Mouse (Mus musculus): ENCODE measurements around the gene Bola2. TPM values are rescaled to one million over a fixed set of nuclear protein-coding genes. Genes with fewer than 3 reads are reported as not detected.

Bola2 gene
- polyA plus RNA-seq, 1 experiment from 2014 or later, result 130 TPM

- WGBS, result 86% methylated on average over 3 of the region's 3 CpGs
- Histone ChIP-seq H3K9me3 (ENCODE audit: control insufficient read depth, low read length) (no peaks in the 10 kb centered on the region), H3K36me3 (ENCODE audit: control insufficient read depth, insufficient read depth, low read length) (peaks cover 21% of the 10 kb centered on the region), H3K27me3 (replicated peaks; ENCODE audit: control insufficient read depth, insufficient read depth, low read length) (no peaks in the 10 kb centered on the region), H3K4me1 (ENCODE audit: control insufficient read depth, insufficient read depth, low read length) (no peaks in the 10 kb centered on the region), H3K9ac (ENCODE audit: low read depth, low read length) (no peak overlapping the region), H3K4me3 (ENCODE audit: low read depth, low read length) (no peak overlapping the region), H3K27ac (replicated peaks; ENCODE audit: low read depth, low read length) (no peak overlapping the region), H3K4me2 (ENCODE audit: low read depth, low read length) (no peak overlapping the region)
- DNase-seq (ENCODE audit: low spot score) (no peak), ATAC-seq (ENCODE audit: low read depth) (no peak)
These were observed 35.4 kb upstream of the Bola2 start for GRCm38 (mm10) chr7:126659771-126660170.

- H3K4me1 ChIP-seq (ENCODE audit: control insufficient read depth, insufficient read depth, low read length), result no peaks in the 10 kb centered on the region
- H3K4me3 ChIP-seq (ENCODE audit: low read depth, low read length), result no peak overlapping the region
- H3K27ac ChIP-seq (replicated peaks; ENCODE audit: low read depth, low read length), result 0 out of 2 replicates have a peak overlapping the region, but pooled peaks have one; percentile 52
- H3K27me3 ChIP-seq (replicated peaks; ENCODE audit: control insufficient read depth, insufficient read depth, low read length), result no peaks in the 10 kb centered on the region
- DNase-seq (ENCODE audit: low spot score) (peak; percentile 19), ATAC-seq (ENCODE audit: low read depth) (0 out of 2 replicates have a peak, but pooled peaks have one; percentile 37)
- H3K4me2 ChIP-seq (ENCODE audit: low read depth, low read length), result no peak overlapping the region
- H3K9me3 ChIP-seq (ENCODE audit: control insufficient read depth, low read length), result no peaks in the 10 kb centered on the region
- 62% methylated on average over 8 of the region's 8 CpGs for WGBS
- peaks cover 36% of the 10 kb centered on the region for H3K36me3 ChIP-seq (ENCODE audit: control insufficient read depth, insufficient read depth, low read length)
- no peak overlapping the region for H3K9ac ChIP-seq (ENCODE audit: low read depth, low read length)
These were observed 31.6 kb upstream of the Bola2 start for GRCm38 (mm10) chr7:126663646-126664045.

- H3K4me3 ChIP-seq (ENCODE audit: low read depth, low read length), result no peak overlapping the region
- H3K27ac ChIP-seq (replicated peaks; ENCODE audit: low read depth, low read length), result no peak overlapping the region
- ATAC-seq (ENCODE audit: low read depth) (no peak), DNase-seq (ENCODE audit: low spot score) (no peak)
- 98% methylated on average over 3 of the region's 3 CpGs for WGBS
- H3K9me3 ChIP-seq (ENCODE audit: control insufficient read depth, low read length), result no peaks in the 10 kb centered on the region
- H3K4me2 ChIP-seq (ENCODE audit: low read depth, low read length), result no peak overlapping the region
- H3K9ac ChIP-seq (ENCODE audit: low read depth, low read length), result no peak overlapping the region
- H3K36me3 ChIP-seq (ENCODE audit: control insufficient read depth, insufficient read depth, low read length), result peaks cover 40% of the 10 kb centered on the region
- H3K4me1 ChIP-seq (ENCODE audit: control insufficient read depth, insufficient read depth, low read length), result no peaks in the 10 kb centered on the region
- H3K27me3 ChIP-seq (replicated peaks; ENCODE audit: control insufficient read depth, insufficient read depth, low read length), result no peaks in the 10 kb centered on the region
These were observed 29.9 kb upstream of the Bola2 start for GRCm38 (mm10) chr7:126665269-126665668.

GRCm38 (mm10) chr7:126667495-126668090 lies 27.6 kb upstream of the Bola2 start:
- no peak for DNase-seq (ENCODE audit: low spot score)
- Histone ChIP-seq H3K4me1 (ENCODE audit: control insufficient read depth, insufficient read depth, low read length) (no peaks in the 10 kb centered on the region), H3K9me3 (ENCODE audit: control insufficient read depth, low read length) (no peaks in the 10 kb centered on the region), H3K27ac (replicated peaks; ENCODE audit: low read depth, low read length) (peak overlapping the region; percentile 44; the same call in 1 of the 2 replicates), H3K4me3 (ENCODE audit: low read depth, low read length) (no peak overlapping the region), H3K27me3 (replicated peaks; ENCODE audit: control insufficient read depth, insufficient read depth, low read length) (no peaks in the 10 kb centered on the region), H3K36me3 (ENCODE audit: control insufficient read depth, insufficient read depth, low read length) (peaks cover 39% of the 10 kb centered on the region), H3K4me2 (ENCODE audit: low read depth, low read length) (no peak overlapping the region), H3K9ac (ENCODE audit: low read depth, low read length) (no peak overlapping the region)
- 85% methylated on average over 9 of the region's 9 CpGs for WGBS
- no peak for ATAC-seq (ENCODE audit: low read depth)

GRCm38 (mm10) chr7:126668452-126668851 lies 26.7 kb upstream of the Bola2 start:
- Histone ChIP-seq H3K9me3 (ENCODE audit: control insufficient read depth, low read length) (no peaks in the 10 kb centered on the region), H3K27me3 (replicated peaks; ENCODE audit: control insufficient read depth, insufficient read depth, low read length) (no peaks in the 10 kb centered on the region), H3K9ac (ENCODE audit: low read depth, low read length) (no peak overlapping the region), H3K4me1 (ENCODE audit: control insufficient read depth, insufficient read depth, low read length) (no peaks in the 10 kb centered on the region), H3K27ac (replicated peaks; ENCODE audit: low read depth, low read length) (0 out of 2 replicates have a peak overlapping the region, but pooled peaks have one; percentile 44), H3K36me3 (ENCODE audit: control insufficient read depth, insufficient read depth, low read length) (peaks cover 40% of the 10 kb centered on the region; the same call in 1 of the 2 replicates), H3K4me3 (ENCODE audit: low read depth, low read length) (no peak overlapping the region), H3K4me2 (ENCODE audit: low read depth, low read length) (no peak overlapping the region)
- WGBS, result 82% methylated on average over 5 of the region's 5 CpGs
- DNase-seq (ENCODE audit: low spot score), result peak; percentile 32
- no peak for ATAC-seq (ENCODE audit: low read depth)

- no peak overlapping the region for H3K9ac ChIP-seq (ENCODE audit: low read depth, low read length)
- 100% methylated on average over 3 of the region's 3 CpGs for WGBS
These were observed 25.0 kb upstream of the Bola2 start for GRCm38 (mm10) chr7:126670152-126670551.

GRCm38 (mm10) chr7:126672111-126672510 lies 23.1 kb upstream of the Bola2 start:
- Histone ChIP-seq H3K36me3 (ENCODE audit: control insufficient read depth, insufficient read depth, low read length) (peaks cover 29% of the 10 kb centered on the region; the same call in 1 of the 2 replicates), H3K4me1 (ENCODE audit: control insufficient read depth, insufficient read depth, low read length) (no peaks in the 10 kb centered on the region)

More at GRCm38 (mm10) chr7:126670152-126670551, 25.0 kb upstream of the Bola2 start:
- DNase-seq (ENCODE audit: low spot score), result no peak
- H3K4me1 ChIP-seq (ENCODE audit: control insufficient read depth, insufficient read depth, low read length), result no peaks in the 10 kb centered on the region
- no peak for ATAC-seq (ENCODE audit: low read depth)
- H3K4me2 ChIP-seq (ENCODE audit: low read depth, low read length), result no peak overlapping the region
- no peak overlapping the region for H3K27ac ChIP-seq (replicated peaks; ENCODE audit: low read depth, low read length)
- no peaks in the 10 kb centered on the region for H3K9me3 ChIP-seq (ENCODE audit: control insufficient read depth, low read length)
- peaks cover 34% of the 10 kb centered on the region; the same call in 1 of the 2 replicates for H3K36me3 ChIP-seq (ENCODE audit: control insufficient read depth, insufficient read depth, low read length)
- H3K4me3 ChIP-seq (ENCODE audit: low read depth, low read length), result no peak overlapping the region
- no peaks in the 10 kb centered on the region for H3K27me3 ChIP-seq (replicated peaks; ENCODE audit: control insufficient read depth, insufficient read depth, low read length)

GRCm38 (mm10) chr7:126675104-126675503 lies 20.1 kb upstream of the Bola2 start:
- no peaks in the 10 kb centered on the region for H3K4me1 ChIP-seq (ENCODE audit: control insufficient read depth, insufficient read depth, low read length)
- DNase-seq (ENCODE audit: low spot score) (no peak), ATAC-seq (ENCODE audit: low read depth) (no peak)
- no peak overlapping the region for H3K4me3 ChIP-seq (ENCODE audit: low read depth, low read length)
- H3K9me3 ChIP-seq (ENCODE audit: control insufficient read depth, low read length), result no peaks in the 10 kb centered on the region
- no peak overlapping the region for H3K4me2 ChIP-seq (ENCODE audit: low read depth, low read length)
- H3K9ac ChIP-seq (ENCODE audit: low read depth, low read length), result no peak overlapping the region
- WGBS, result 94% methylated on average over 8 of the region's 8 CpGs
- H3K36me3 ChIP-seq (ENCODE audit: control insufficient read depth, insufficient read depth, low read length), result peaks cover 26% of the 10 kb centered on the region; the same call in 1 of the 2 replicates
- H3K27me3 ChIP-seq (replicated peaks; ENCODE audit: control insufficient read depth, insufficient read depth, low read length), result no peaks in the 10 kb centered on the region
- H3K27ac ChIP-seq (replicated peaks; ENCODE audit: low read depth, low read length), result no peak overlapping the region

More at GRCm38 (mm10) chr7:126672111-126672510, 23.1 kb upstream of the Bola2 start:
- no peak overlapping the region for H3K27ac ChIP-seq (replicated peaks; ENCODE audit: low read depth, low read length)
- no peaks in the 10 kb centered on the region for H3K27me3 ChIP-seq (replicated peaks; ENCODE audit: control insufficient read depth, insufficient read depth, low read length)
- WGBS, result 92% methylated on average over 9 of the region's 9 CpGs
- H3K9me3 ChIP-seq (ENCODE audit: control insufficient read depth, low read length), result no peaks in the 10 kb centered on the region
- H3K4me2 ChIP-seq (ENCODE audit: low read depth, low read length), result no peak overlapping the region
- no peak overlapping the region for H3K9ac ChIP-seq (ENCODE audit: low read depth, low read length)
- DNase-seq (ENCODE audit: low spot score) (no peak), ATAC-seq (ENCODE audit: low read depth) (no peak)
- H3K4me3 ChIP-seq (ENCODE audit: low read depth, low read length), result no peak overlapping the region

- no peak for ATAC-seq (ENCODE audit: low read depth)
These were observed 19.0 kb upstream of the Bola2 start, which contains the start of gene Sult1a1 for GRCm38 (mm10) chr7:126676207-126676606. Sult1a1 (minus strand) TSS chr7:126676432.

More at GRCm38 (mm10) chr7:126676207-126676606, 19.0 kb upstream of the Bola2 start, which contains the start of gene Sult1a1:
- no peaks in the 10 kb centered on the region for H3K4me1 ChIP-seq (ENCODE audit: control insufficient read depth, insufficient read depth, low read length)
- no peak within 1 kb of the TSS for H3K9ac ChIP-seq (ENCODE audit: low read depth, low read length)
- H3K4me2 ChIP-seq (ENCODE audit: low read depth, low read length), result no peak within 1 kb of the TSS
- no peaks in the 10 kb centered on the region for H3K9me3 ChIP-seq (ENCODE audit: control insufficient read depth, low read length)
- peak within 1 kb of the TSS; percentile 35 for H3K27ac ChIP-seq (replicated peaks; ENCODE audit: low read depth, low read length)
- 0 out of 2 replicates have a peak, but pooled peaks cover 20% of the 10 kb centered on the region for H3K36me3 ChIP-seq (ENCODE audit: control insufficient read depth, insufficient read depth, low read length)
- H3K4me3 ChIP-seq (ENCODE audit: low read depth, low read length), result no peak within 1 kb of the TSS
- DNase-seq (ENCODE audit: low spot score), result no peak
- no peaks in the 10 kb centered on the region for H3K27me3 ChIP-seq (replicated peaks; ENCODE audit: control insufficient read depth, insufficient read depth, low read length)
- WGBS, result 45% methylated on average over 1 of the region's 1 CpGs
